Mouse (Mus musculus): Measurements from ENCODE around the gene Crim1. TPM values are rescaled to one million over a fixed set of nuclear protein-coding genes. Genes with fewer than 3 reads are reported as not detected.

Crim1 gene
- polyA plus RNA-seq, 1 experiment from 2014 or later: 11.9 TPM

DNA sequence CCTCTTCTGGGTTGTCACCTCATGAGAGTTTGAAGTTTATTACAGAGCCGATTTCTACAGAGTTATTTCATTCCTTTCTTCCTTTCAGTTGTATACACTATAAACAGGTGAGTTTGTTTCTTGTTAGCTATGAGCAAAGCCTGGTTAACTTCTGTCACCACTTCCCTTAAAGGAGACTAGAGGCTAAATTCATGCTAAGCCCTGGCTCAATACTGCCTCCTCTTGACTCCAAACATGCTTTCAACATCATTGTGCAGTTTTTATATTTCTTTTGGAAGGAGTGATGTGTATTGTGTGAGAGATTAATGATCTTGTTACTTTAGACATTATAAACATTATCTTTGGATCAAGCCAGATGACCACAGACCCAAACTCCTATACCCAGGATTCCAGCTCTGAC lies 170.4 kb downstream of the Crim1 start:
- WGBS: 88% methylated on average over 1 of the region's 1 CpGs
- ATAC-seq: no peak
- Histone ChIP-seq H3K4me3 (ENCODE audit: low read depth, low read length) (no peak overlapping the region), H3K9ac (ENCODE audit: low read depth, low read length) (no peak overlapping the region), H3K27me3 (ENCODE audit: control insufficient read depth, insufficient read depth, low read depth, low read length) (no peaks in the 10 kb centered on the region), H3K27ac (ENCODE audit: low read length) (no peak overlapping the region), H3K9me3 (replicated peaks; ENCODE audit: control insufficient read depth, low read length, poor library complexity, severe bottlenecking) (no peaks in the 10 kb centered on the region), H3K4me1 (ENCODE audit: control insufficient read depth, insufficient read depth, low read length) (no peaks in the 10 kb centered on the region), H3K4me2 (ENCODE audit: low read length) (no peak overlapping the region), H3K36me3 (ENCODE audit: control insufficient read depth, insufficient read depth, low read length) (peaks cover 10% of the 10 kb centered on the region)

DNA sequence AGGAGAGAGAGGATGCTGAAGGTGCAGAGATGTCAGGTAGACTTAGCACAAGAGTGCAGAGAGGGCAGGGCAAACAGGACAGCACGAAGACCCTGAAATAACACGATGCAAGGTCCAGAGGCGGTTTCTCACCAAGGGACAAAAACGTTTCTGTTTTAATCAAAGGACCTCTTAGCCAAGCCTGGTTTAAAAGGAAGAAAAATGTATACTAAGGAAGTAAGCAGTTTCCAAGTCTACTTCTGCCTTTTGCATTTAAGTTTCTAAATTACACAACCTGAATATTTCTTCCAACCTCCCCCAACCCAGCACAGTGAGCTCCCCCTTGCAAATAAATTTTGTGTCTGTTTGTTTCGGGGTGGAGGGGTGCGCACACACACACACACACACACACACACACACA lies 173.1 kb downstream of the Crim1 start:
- H3K4me2 ChIP-seq (ENCODE audit: low read length): no peak overlapping the region
- WGBS: 90% methylated on average over 6 of the region's 6 CpGs
- H3K27me3 ChIP-seq (ENCODE audit: control insufficient read depth, insufficient read depth, low read depth, low read length): no peaks in the 10 kb centered on the region
- no peaks in the 10 kb centered on the region for H3K4me1 ChIP-seq (ENCODE audit: control insufficient read depth, insufficient read depth, low read length)
- no peak overlapping the region for H3K9ac ChIP-seq (ENCODE audit: low read depth, low read length)
- peaks cover 7% of the 10 kb centered on the region; the same call in 1 of the 2 replicates for H3K36me3 ChIP-seq (ENCODE audit: control insufficient read depth, insufficient read depth, low read length)
- H3K9me3 ChIP-seq (replicated peaks; ENCODE audit: control insufficient read depth, low read length, poor library complexity, severe bottlenecking): no peaks in the 10 kb centered on the region
- no peak overlapping the region for H3K4me3 ChIP-seq (ENCODE audit: low read depth, low read length)
- H3K27ac ChIP-seq (ENCODE audit: low read length): no peak overlapping the region
- no peak for ATAC-seq

DNA sequence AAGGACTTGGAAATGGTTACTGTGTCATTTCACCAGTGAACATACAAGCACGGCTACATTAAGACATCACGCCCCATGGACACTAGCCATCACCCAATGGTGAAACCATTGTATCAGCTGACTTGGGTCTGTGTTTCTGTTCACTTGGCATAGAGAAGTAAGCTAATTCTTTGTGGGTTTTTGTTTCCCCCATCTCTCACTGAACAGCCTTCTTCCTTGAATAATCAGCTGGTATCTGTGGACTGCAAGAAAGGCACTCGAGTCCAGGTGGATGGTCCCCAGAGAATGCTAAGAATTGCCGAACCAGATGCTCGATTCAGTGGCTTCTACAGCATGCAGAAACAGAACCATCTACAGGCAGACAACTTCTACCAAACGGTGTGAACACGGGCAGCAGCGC lies 173.8 kb downstream of the Crim1 start:
- Histone ChIP-seq H3K4me2 (ENCODE audit: low read length) (no peak overlapping the region), H3K27ac (ENCODE audit: low read length) (no peak overlapping the region), H3K27me3 (ENCODE audit: control insufficient read depth, insufficient read depth, low read depth, low read length) (no peaks in the 10 kb centered on the region), H3K9ac (ENCODE audit: low read depth, low read length) (no peak overlapping the region), H3K4me1 (ENCODE audit: control insufficient read depth, insufficient read depth, low read length) (no peaks in the 10 kb centered on the region), H3K36me3 (ENCODE audit: control insufficient read depth, insufficient read depth, low read length) (peaks cover 4% of the 10 kb centered on the region; the same call in 1 of the 2 replicates), H3K9me3 (replicated peaks; ENCODE audit: control insufficient read depth, low read length, poor library complexity, severe bottlenecking) (no peaks in the 10 kb centered on the region), H3K4me3 (ENCODE audit: low read depth, low read length) (no peak overlapping the region)
- no peak for ATAC-seq
- 92% methylated on average over 8 of the region's 8 CpGs for WGBS

DNA sequence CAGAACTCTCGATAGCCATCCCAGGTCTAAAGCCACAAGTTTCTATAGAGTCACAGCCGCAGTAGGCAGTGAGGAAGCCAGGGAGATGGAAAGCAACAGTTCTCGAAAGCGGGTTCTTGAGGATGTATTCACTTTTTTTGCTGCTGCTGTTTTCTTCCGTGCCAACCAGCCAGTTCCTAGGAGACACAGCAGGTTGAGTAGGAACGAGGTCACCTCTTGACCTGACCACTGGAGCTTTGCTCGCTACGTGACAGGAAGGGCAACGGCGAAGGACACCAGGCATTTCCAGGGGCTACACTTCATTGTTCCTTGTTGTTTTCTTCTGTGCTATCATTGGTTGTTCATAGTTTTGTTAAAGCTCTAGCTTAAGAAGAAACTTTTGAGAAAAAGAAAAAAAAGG lies 174.7 kb downstream of the Crim1 start:
- Histone ChIP-seq H3K9ac (ENCODE audit: low read depth, low read length) (no peak overlapping the region), H3K27me3 (ENCODE audit: control insufficient read depth, insufficient read depth, low read depth, low read length) (no peaks in the 10 kb centered on the region), H3K4me1 (ENCODE audit: control insufficient read depth, insufficient read depth, low read length) (no peaks in the 10 kb centered on the region), H3K9me3 (replicated peaks; ENCODE audit: control insufficient read depth, low read length, poor library complexity, severe bottlenecking) (no peaks in the 10 kb centered on the region), H3K4me2 (ENCODE audit: low read length) (no peak overlapping the region), H3K27ac (ENCODE audit: low read length) (no peak overlapping the region), H3K36me3 (ENCODE audit: control insufficient read depth, insufficient read depth, low read length) (no peaks in the 10 kb centered on the region), H3K4me3 (ENCODE audit: low read depth, low read length) (no peak overlapping the region)
- ATAC-seq: no peak
- 50% methylated on average over 10 of the region's 10 CpGs for WGBS

DNA sequence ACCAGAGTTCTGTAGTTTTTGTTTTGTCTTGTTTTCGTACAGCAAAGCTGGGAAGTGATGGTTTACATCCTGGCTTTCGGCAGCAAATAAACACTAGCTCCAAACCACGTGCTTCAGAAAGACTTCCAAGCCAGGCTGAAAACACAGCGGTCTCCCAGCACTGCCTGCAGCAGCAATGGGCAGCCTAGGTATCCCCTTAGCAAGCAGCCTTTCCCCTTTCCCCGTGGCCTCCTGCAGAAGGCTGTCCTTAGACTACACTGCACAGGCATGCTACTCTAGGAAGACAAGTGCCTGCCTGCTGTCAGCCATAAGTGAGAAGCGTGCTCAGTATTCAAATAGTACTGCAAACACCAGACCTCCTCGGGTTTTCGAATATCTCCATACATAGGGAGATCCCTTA lies 176.5 kb downstream of the Crim1 start:
- ATAC-seq: 0 out of 2 replicates have a peak, but pooled peaks have one; percentile 21
- H3K27ac ChIP-seq (ENCODE audit: low read length): no peak overlapping the region
- H3K4me3 ChIP-seq (ENCODE audit: low read depth, low read length): no peak overlapping the region
- no peak overlapping the region for H3K9ac ChIP-seq (ENCODE audit: low read depth, low read length)
- no peaks in the 10 kb centered on the region for H3K4me1 ChIP-seq (ENCODE audit: control insufficient read depth, insufficient read depth, low read length)
- H3K27me3 ChIP-seq (ENCODE audit: control insufficient read depth, insufficient read depth, low read depth, low read length): no peaks in the 10 kb centered on the region
- H3K4me2 ChIP-seq (ENCODE audit: low read length): no peak overlapping the region
- no peaks in the 10 kb centered on the region for H3K9me3 ChIP-seq (replicated peaks; ENCODE audit: control insufficient read depth, low read length, poor library complexity, severe bottlenecking)
- WGBS: 75% methylated on average over 8 of the region's 8 CpGs
- no peaks in the 10 kb centered on the region for H3K36me3 ChIP-seq (ENCODE audit: control insufficient read depth, insufficient read depth, low read length)

DNA sequence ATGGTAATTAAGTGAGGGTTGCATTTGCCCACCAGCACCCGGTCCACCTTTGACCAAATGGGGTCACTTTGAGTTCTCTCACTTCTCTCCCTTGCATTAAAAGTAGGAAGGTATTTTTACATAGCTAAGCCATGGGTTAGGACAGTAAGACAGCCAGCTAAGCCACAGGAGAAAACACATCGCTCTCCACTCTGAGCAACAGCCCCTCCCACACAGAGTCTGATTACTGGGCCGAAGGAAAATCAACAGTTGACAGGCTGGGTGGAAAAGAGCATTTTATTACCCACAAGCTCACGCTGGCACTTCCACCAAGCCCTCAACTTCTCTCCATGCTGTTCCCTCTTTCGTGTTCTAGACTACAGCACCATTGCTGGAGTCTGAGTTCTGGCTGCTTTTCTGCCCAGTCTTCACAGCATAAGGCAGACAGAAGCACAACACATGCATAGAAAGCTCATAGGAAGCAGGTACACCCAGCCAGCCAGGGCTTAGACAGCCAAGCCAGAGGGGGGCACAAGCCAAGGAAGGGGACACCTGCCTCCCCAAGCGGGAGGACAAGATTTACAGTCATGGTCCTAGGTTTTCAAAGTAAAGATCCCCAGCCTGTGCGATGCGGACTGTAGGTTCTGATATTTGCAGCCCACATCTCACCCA lies 179.2 kb downstream of the Crim1 start:
- no peaks in the 10 kb centered on the region for H3K36me3 ChIP-seq (ENCODE audit: control insufficient read depth, insufficient read depth, low read length)
- no peaks in the 10 kb centered on the region for H3K9me3 ChIP-seq (replicated peaks; ENCODE audit: control insufficient read depth, low read length, poor library complexity, severe bottlenecking)
- no peaks in the 10 kb centered on the region for H3K27me3 ChIP-seq (ENCODE audit: control insufficient read depth, insufficient read depth, low read depth, low read length)
- H3K4me2 ChIP-seq (ENCODE audit: low read length): no peak overlapping the region
- no peaks in the 10 kb centered on the region for H3K4me1 ChIP-seq (ENCODE audit: control insufficient read depth, insufficient read depth, low read length)
- no peak overlapping the region for H3K9ac ChIP-seq (ENCODE audit: low read depth, low read length)
- H3K4me3 ChIP-seq (ENCODE audit: low read depth, low read length): no peak overlapping the region
- ATAC-seq: no peak
- 87% methylated on average over 8 of the region's 8 CpGs for WGBS
- no peak overlapping the region for H3K27ac ChIP-seq (ENCODE audit: low read length)

DNA sequence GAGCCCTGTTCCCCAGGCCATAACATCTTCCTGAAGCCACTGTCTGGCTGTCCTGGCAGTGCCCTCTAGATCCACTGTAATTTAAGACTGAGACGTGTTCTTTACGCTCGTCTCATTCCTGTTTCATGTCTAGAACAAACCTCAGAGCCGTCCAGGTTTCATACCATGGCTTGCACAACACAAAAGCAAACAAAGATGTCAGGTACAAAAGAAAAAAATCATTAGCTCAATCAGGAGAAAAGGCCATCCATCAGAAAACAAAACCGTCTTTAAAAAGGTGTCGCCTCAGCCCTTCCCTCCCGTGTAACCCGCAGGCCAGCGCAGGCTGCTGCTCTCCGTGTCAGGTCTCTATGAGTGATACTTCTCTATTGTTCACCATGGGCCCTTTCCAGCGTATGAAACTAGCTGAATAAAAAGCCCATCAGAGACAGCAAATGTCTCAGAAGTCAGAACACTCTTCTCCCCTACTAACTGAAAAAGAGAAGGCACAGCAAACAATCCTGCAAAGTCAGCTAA lies 179.7 kb downstream of the Crim1 start:
- no peak overlapping the region for H3K4me3 ChIP-seq (ENCODE audit: low read depth, low read length)
- no peak overlapping the region for H3K9ac ChIP-seq (ENCODE audit: low read depth, low read length)
- H3K36me3 ChIP-seq (ENCODE audit: control insufficient read depth, insufficient read depth, low read length): no peaks in the 10 kb centered on the region
- H3K4me2 ChIP-seq (ENCODE audit: low read length): no peak overlapping the region
- no peak for ATAC-seq
- no peak overlapping the region for H3K27ac ChIP-seq (ENCODE audit: low read length)
- WGBS: 77% methylated on average over 11 of the region's 11 CpGs
- no peaks in the 10 kb centered on the region for H3K4me1 ChIP-seq (ENCODE audit: control insufficient read depth, insufficient read depth, low read length)
- H3K9me3 ChIP-seq (replicated peaks; ENCODE audit: control insufficient read depth, low read length, poor library complexity, severe bottlenecking): no peaks in the 10 kb centered on the region
- no peaks in the 10 kb centered on the region for H3K27me3 ChIP-seq (ENCODE audit: control insufficient read depth, insufficient read depth, low read depth, low read length)

DNA sequence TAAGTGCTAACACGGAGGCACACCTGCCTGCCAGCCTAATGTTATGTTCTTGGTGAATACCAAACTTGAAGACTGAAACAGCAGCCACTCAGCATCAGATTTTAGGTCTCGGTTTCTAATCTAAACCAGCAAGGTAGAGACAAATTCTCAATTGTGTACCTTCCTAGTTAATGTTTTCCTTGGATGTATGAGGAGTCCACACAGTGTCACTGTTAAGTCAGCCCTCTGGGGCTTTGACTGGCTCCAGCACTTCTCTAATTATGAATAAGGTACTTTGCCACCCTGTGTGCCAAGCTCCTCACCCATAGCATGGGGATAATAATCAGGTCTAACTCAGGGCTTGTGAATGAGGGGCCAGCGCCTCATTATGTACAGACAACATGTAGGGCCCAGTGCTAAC lies 182.3 kb downstream of the Crim1 start:
- H3K9ac ChIP-seq (ENCODE audit: low read depth, low read length): no peak overlapping the region
- H3K4me1 ChIP-seq (ENCODE audit: control insufficient read depth, insufficient read depth, low read length): no peaks in the 10 kb centered on the region
- H3K27ac ChIP-seq (ENCODE audit: low read length): no peak overlapping the region
- no peaks in the 10 kb centered on the region for H3K36me3 ChIP-seq (ENCODE audit: control insufficient read depth, insufficient read depth, low read length)
- no peaks in the 10 kb centered on the region for H3K27me3 ChIP-seq (ENCODE audit: control insufficient read depth, insufficient read depth, low read depth, low read length)
- H3K4me3 ChIP-seq (ENCODE audit: low read depth, low read length): no peak overlapping the region
- 96% methylated on average over 3 of the region's 3 CpGs for WGBS
- no peaks in the 10 kb centered on the region for H3K9me3 ChIP-seq (replicated peaks; ENCODE audit: control insufficient read depth, low read length, poor library complexity, severe bottlenecking)
- no peak for ATAC-seq
- no peak overlapping the region for H3K4me2 ChIP-seq (ENCODE audit: low read length)

DNA sequence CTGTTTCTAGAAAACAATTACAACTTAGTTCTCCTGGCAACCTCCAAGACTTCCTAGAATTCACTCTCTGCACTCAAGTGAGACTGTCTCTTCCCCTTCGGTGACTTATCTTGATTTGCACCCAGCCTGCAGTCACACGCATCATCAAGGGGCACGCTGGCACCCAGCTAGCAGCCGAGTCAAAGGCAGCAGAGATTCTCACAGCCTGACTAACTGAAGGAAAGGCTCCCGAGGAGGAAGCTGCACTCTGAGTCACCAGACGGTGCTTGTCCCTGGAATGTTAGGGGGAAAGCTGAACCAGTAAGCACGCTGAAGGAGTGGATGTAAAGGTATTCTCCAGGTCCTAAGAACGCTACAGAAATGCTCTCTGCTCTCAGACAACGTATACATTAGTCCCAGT lies 187.6 kb downstream of the Crim1 start:
- Histone ChIP-seq H3K27ac (ENCODE audit: low read length) (no peak overlapping the region), H3K27me3 (ENCODE audit: control insufficient read depth, insufficient read depth, low read depth, low read length) (no peaks in the 10 kb centered on the region), H3K4me3 (ENCODE audit: low read depth, low read length) (no peak overlapping the region), H3K9me3 (replicated peaks; ENCODE audit: control insufficient read depth, low read length, poor library complexity, severe bottlenecking) (no peaks in the 10 kb centered on the region), H3K36me3 (ENCODE audit: control insufficient read depth, insufficient read depth, low read length) (no peaks in the 10 kb centered on the region), H3K9ac (ENCODE audit: low read depth, low read length) (no peak overlapping the region), H3K4me2 (ENCODE audit: low read length) (no peak overlapping the region), H3K4me1 (ENCODE audit: control insufficient read depth, insufficient read depth, low read length) (no peaks in the 10 kb centered on the region)
- 81% methylated on average over 9 of the region's 9 CpGs for WGBS
- ATAC-seq: no peak
